Mouse (Mus musculus) hindbrain, embryonic 16.5 days (tissue): ENCODE measurements around the gene Krt81. TPM values are rescaled to one million over a fixed set of nuclear protein-coding genes. Genes with fewer than 3 reads are reported as not detected.
A peak's percentile ranks its signal among the peaks of the same experiment; 100 is the strongest.

Experiments
- ATAC-seq: fragments of 200-750 bp; cut with Nextera tagmentation; 2 replicates; pipeline ENCODE4 v1.8.0; 2017; ENCODE audit warnings: moderate TSS enrichment, moderate library complexity
- H3K27ac ChIP-seq: fragments of 300-500 bp; sonication (generic); 2 replicates; pipeline ENCODE4 v1.5.1; 2014; ENCODE audit warnings: low read depth, mild to moderate bottlenecking, control low read depth, low read length, moderate library complexity
- H3K27me3 ChIP-seq: fragments of 300-500 bp; sonication (generic); replicated peaks from 2 replicates; pipeline ENCODE4 v1.6.1; 2014; ENCODE audit warnings: low read length; ENCODE audit not compliant: control insufficient read depth, insufficient read depth
- H3K36me3 ChIP-seq: fragments of 300-500 bp; sonication (generic); 2 replicates; pipeline ENCODE4 v1.6.1; 2014; ENCODE audit warnings: mild to moderate bottlenecking, low read length, moderate library complexity, mixed read lengths; ENCODE audit not compliant: control insufficient read depth, insufficient read depth
- H3K4me1 ChIP-seq: fragments of 300-500 bp; sonication (generic); 2 replicates; pipeline ENCODE4 v1.6.1; 2014; ENCODE audit warnings: low read depth, low read length; ENCODE audit not compliant: control insufficient read depth, insufficient read depth
- H3K4me2 ChIP-seq: fragments of 300-500 bp; sonication (generic); 2 replicates; pipeline ENCODE4 v1.6.1; 2014; ENCODE audit warnings: mild to moderate bottlenecking, low read length, control low read depth, moderate library complexity
- H3K4me3 ChIP-seq: fragments of 300-500 bp; sonication (generic); 2 replicates; pipeline ENCODE4 v1.5.1; 2014; ENCODE audit warnings: mild to moderate bottlenecking, low read length, control low read depth, moderate library complexity
- H3K9ac ChIP-seq: fragments of 300-500 bp; sonication (generic); 2 replicates; pipeline ENCODE4 v1.6.1; 2014; ENCODE audit warnings: low read depth, mild to moderate bottlenecking, control low read depth, low read length, moderate library complexity
- H3K9me3 ChIP-seq: fragments of 300-500 bp; sonication (generic); 2 replicates; pipeline ENCODE4 v1.6.1; 2014; ENCODE audit warnings: mild to moderate bottlenecking, low read length, moderate library complexity; ENCODE audit not compliant: control insufficient read depth
- WGBS: fragments of 180-500 bp; shearing (Covaris S2); extraction: QIAGEN DNeasy Blood & Tissue Kit; methylation state at CpG from one replicate; pipeline ENCODE4 v1.1.7; 2014; 5-methylcytosine and 5-hydroxymethylcytosine counted together
- polyA plus RNA-seq: library from polyadenylated mRNA; unstranded; fragments of >200 nt; fragmentation: Nextera tagmentation; extraction: Ambion mirVana; gene quantifications from 2 replicates; pipeline ENCODE4 v1.2.1, GENCODE M21; 2015

The Krt81 gene
- polyA plus RNA-seq, 1 experiment from 2014 or later: not detected

- H3K27ac ChIP-seq: no peak overlapping the region
- ATAC-seq: 0 out of 2 replicates have a peak, but pooled peaks have one; percentile 30
- H3K4me2 ChIP-seq: peak overlapping the region; percentile 4; the same call in 1 of the 2 replicates
Measured at GRCm38 (mm10) chr15:101458361-101458930, 5.1 kb downstream of the Krt81 start.

GRCm38 (mm10) chr15:101455891-101456290 lies 7.7 kb downstream of the Krt81 start:
- Histone ChIP-seq H3K4me1 (no peaks in the 10 kb centered on the region), H3K27me3 (no peaks in the 10 kb centered on the region), H3K36me3 (no peaks in the 10 kb centered on the region), H3K4me2 (no peak overlapping the region), H3K9ac (no peak overlapping the region), H3K27ac (no peak overlapping the region), H3K9me3 (peaks cover 4% of the 10 kb centered on the region; the same call in 1 of the 2 replicates), H3K4me3 (no peak overlapping the region)
- no peak for ATAC-seq
- 93% methylated on average over 6 of the region's 6 CpGs for WGBS

More at GRCm38 (mm10) chr15:101458361-101458930, 5.1 kb downstream of the Krt81 start:
- Histone ChIP-seq H3K36me3 (no peaks in the 10 kb centered on the region), H3K9me3 (peaks cover 4% of the 10 kb centered on the region; the same call in 1 of the 2 replicates), H3K4me1 (no peaks in the 10 kb centered on the region), H3K27me3 (no peaks in the 10 kb centered on the region), H3K4me3 (no peak overlapping the region), H3K9ac (0 out of 2 replicates have a peak overlapping the region, but pooled peaks have one; percentile 21)
- 35% methylated on average over 16 of the region's 16 CpGs for WGBS

DNA sequence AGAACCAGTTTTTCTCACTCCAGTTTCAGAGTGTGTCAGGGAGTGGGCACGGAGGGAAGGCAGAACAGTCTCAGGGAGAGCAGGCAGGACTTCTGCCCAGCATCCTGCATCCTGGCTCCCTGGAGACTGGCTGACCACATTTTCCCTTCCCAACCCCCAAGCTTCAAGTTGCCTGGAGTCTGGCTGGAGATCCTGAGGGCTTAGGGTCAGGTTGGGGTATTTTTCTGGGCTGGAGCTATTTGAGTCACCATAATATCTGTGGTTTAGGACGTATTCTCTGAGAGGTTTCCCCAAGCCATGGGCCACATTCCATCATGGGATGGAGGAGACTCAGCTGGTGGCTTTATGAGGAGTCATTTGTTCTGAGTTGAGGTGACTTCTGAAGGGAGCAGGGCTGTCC lies 8.3 kb downstream of the Krt81 start:
- Histone ChIP-seq H3K9ac (no peak overlapping the region), H3K27ac (no peak overlapping the region), H3K4me3 (no peak overlapping the region), H3K4me2 (no peak overlapping the region), H3K27me3 (no peaks in the 10 kb centered on the region), H3K4me1 (no peaks in the 10 kb centered on the region), H3K9me3 (peaks cover 4% of the 10 kb centered on the region; the same call in 1 of the 2 replicates), H3K36me3 (no peaks in the 10 kb centered on the region)
- no peak for ATAC-seq
- 89% methylated on average over 2 of the region's 2 CpGs for WGBS

DNA sequence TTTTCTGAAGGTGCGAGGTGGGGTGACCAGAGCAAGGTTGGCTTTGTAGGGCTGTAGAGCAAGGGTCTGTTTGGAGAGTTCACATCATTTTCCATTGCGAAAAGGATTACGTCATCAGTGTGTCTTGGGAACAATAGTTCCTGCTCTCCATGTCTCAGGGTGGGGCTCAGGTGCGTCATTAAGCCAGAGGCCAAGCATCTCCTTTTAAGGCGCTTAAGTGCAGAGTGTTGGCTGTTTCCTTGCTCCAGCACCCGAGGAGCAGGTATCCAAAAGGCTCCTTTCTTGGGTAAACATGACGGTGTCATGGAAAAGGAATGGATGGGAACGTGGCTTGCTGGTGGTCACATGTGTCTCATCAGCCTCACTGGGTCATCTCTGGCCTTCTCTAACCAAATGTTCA lies 8.8 kb downstream of the Krt81 start:
- H3K27ac ChIP-seq: no peak overlapping the region
- WGBS: 88% methylated on average over 8 of the region's 8 CpGs
- H3K27me3 ChIP-seq: no peaks in the 10 kb centered on the region
- no peaks in the 10 kb centered on the region for H3K4me1 ChIP-seq
- no peak overlapping the region for H3K9ac ChIP-seq
- peaks cover 4% of the 10 kb centered on the region; the same call in 1 of the 2 replicates for H3K9me3 ChIP-seq
- no peak overlapping the region for H3K4me3 ChIP-seq
- ATAC-seq: no peak
- no peak overlapping the region for H3K4me2 ChIP-seq
- no peaks in the 10 kb centered on the region for H3K36me3 ChIP-seq

- H3K9ac ChIP-seq: no peak overlapping the region
- no peak for ATAC-seq
- H3K4me2 ChIP-seq: peak overlapping the region; percentile 24
- no peaks in the 10 kb centered on the region for H3K36me3 ChIP-seq
- H3K4me3 ChIP-seq: no peak overlapping the region
- WGBS: 7% methylated on average over 12 of the region's 13 CpGs
- no peak overlapping the region for H3K27ac ChIP-seq
- H3K27me3 ChIP-seq: no peaks in the 10 kb centered on the region
- no peaks in the 10 kb centered on the region for H3K4me1 ChIP-seq
- H3K9me3 ChIP-seq: peaks cover 4% of the 10 kb centered on the region; the same call in 1 of the 2 replicates
Measured at GRCm38 (mm10) chr15:101453093-101453736, 10.3 kb downstream of the Krt81 start.

GRCm38 (mm10) chr15:101447444-101447843 lies 16.1 kb downstream of the Krt81 start, which contains the start of gene Krt88:
Gene Krt88, plus strand, starts transcription at chr15:101447744.
- 77% methylated on average over 2 of the region's 2 CpGs for WGBS
- Histone ChIP-seq H3K4me3 (no peak within 1 kb of the TSS), H3K4me2 (no peak within 1 kb of the TSS), H3K9me3 (no peaks in the 10 kb centered on the region), H3K36me3 (no peaks in the 10 kb centered on the region), H3K27me3 (no peaks in the 10 kb centered on the region), H3K4me1 (no peaks in the 10 kb centered on the region), H3K27ac (no peak within 1 kb of the TSS), H3K9ac (no peak within 1 kb of the TSS)
- ATAC-seq: no peak

GRCm38 (mm10) chr15:101446572-101446971 lies 17.0 kb downstream of the Krt81 start:
- Histone ChIP-seq H3K4me3 (no peak overlapping the region), H3K4me2 (no peak overlapping the region), H3K27ac (no peak overlapping the region), H3K9me3 (no peaks in the 10 kb centered on the region), H3K9ac (no peak overlapping the region), H3K27me3 (no peaks in the 10 kb centered on the region), H3K36me3 (no peaks in the 10 kb centered on the region), H3K4me1 (no peaks in the 10 kb centered on the region)
- ATAC-seq: no peak
- 70% methylated on average over 11 of the region's 11 CpGs for WGBS

DNA sequence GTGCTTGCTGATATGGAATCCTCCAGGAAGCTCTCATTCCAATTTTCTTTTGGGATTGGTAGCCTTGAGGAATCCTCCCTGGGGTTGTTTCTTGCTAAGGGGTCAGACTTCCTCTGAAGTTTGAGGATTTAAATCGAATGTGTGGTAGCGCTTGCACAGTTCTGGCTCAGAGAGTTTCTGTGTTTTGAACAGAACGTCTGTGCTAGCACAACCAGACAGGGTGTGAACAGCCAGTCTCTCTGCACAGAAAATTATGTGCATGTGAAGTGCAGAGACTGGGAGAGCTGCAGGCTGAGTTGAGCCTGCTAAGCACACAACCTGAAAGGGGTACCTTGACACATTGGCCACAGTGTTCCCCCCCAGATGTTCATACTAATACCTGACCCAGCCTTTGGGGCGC lies 22.7 kb downstream of the Krt81 start:
- Histone ChIP-seq H3K9ac (no peak overlapping the region), H3K9me3 (no peaks in the 10 kb centered on the region), H3K36me3 (no peaks in the 10 kb centered on the region), H3K4me3 (no peak overlapping the region), H3K27ac (no peak overlapping the region), H3K27me3 (peaks cover 16% of the 10 kb centered on the region), H3K4me2 (no peak overlapping the region), H3K4me1 (peaks cover 3% of the 10 kb centered on the region; the same call in 1 of the 2 replicates)
- WGBS: 78% methylated on average over 4 of the region's 4 CpGs
- ATAC-seq: no peak

GRCm38 (mm10) chr15:101438555-101438954 lies 25.0 kb downstream of the Krt81 start, which contains the start of gene Krt87:
Gene Krt87, minus strand, starts transcription at chr15:101438804.
- no peak for ATAC-seq

More at GRCm38 (mm10) chr15:101438555-101438954, 25.0 kb downstream of the Krt81 start, which contains the start of gene Krt87:
- Histone ChIP-seq H3K9me3 (no peaks in the 10 kb centered on the region), H3K4me1 (peaks cover 3% of the 10 kb centered on the region; the same call in 1 of the 2 replicates), H3K9ac (peak within 1 kb of the TSS; percentile 47), H3K4me3 (peak within 1 kb of the TSS; percentile 43), H3K36me3 (no peaks in the 10 kb centered on the region), H3K27ac (no peak within 1 kb of the TSS), H3K27me3 (peaks cover 16% of the 10 kb centered on the region), H3K4me2 (peak within 1 kb of the TSS; percentile 69)
- under 1% methylated on average over 29 of the region's 34 CpGs for WGBS
